Mouse (Mus musculus) lung, adult 2 months (tissue): ENCODE measurements at regions not wholly inside any gene's neighbourhood (a gene's known extent, or its start where the extent isn't known, plus 50 kb on each side); places are given as distances from the start of the nearest gene placed in this dataset.

Experiments
- DNase-seq: peaks from one replicate; pipeline ENCODE4 v3.0.0; 2022
- H3K4me1 ChIP-seq: fragments of 200-500 bp; 2 replicates; pipeline ENCODE4 v1.6.1; 2011; ENCODE audit warnings: low read length; ENCODE audit not compliant: control insufficient read depth, insufficient read depth
- H3K4me3 ChIP-seq: fragments of 200-500 bp; replicated peaks from 2 replicates; pipeline ENCODE3; 2011; ENCODE audit warnings: low read depth, mild to moderate bottlenecking, control low read depth, low read length; ENCODE audit errors: extremely low read depth
- CTCF ChIP-seq: fragments of 200-500 bp; IDR thresholded peaks from 2 replicates; pipeline ENCODE4 v1.5.1; 2011; ENCODE audit warnings: mild to moderate bottlenecking, low read length, control low read depth; ENCODE audit not compliant: insufficient read depth
- POLR2A ChIP-seq: fragments of 200-500 bp; IDR thresholded peaks from 2 replicates; pipeline ENCODE4 v1.6.1; 2011; ENCODE audit warnings: low read depth, mild to moderate bottlenecking, control low read depth, low read length, borderline replicate concordance; ENCODE audit errors: extremely low read depth
- WGBS: fragments of 180-500 bp; shearing (Covaris S2); methylation state at CpG from one replicate; pipeline ENCODE4 v1.1.7; 2018; 5-methylcytosine and 5-hydroxymethylcytosine counted together

- 44% methylated on average over 1 of the region's 1 CpGs for WGBS
- no peak for TF ChIP-seq POLR2A
- no peak for TF ChIP-seq CTCF
- no peaks in the 10 kb centered on the region for H3K4me1 ChIP-seq
- no peak for DNase-seq
- H3K4me3 ChIP-seq = no peak overlapping the region
Observed at GRCm38 (mm10) chr1:41384731-41385130, 579.3 kb downstream of the Tmem182 start.

- WGBS = 53% methylated on average over 4 of the region's 4 CpGs
- Histone ChIP-seq H3K4me1 (no peaks in the 10 kb centered on the region; the same call in none of the 2 replicates), H3K4me3 (no peak overlapping the region)
- DNase-seq = no peak
- no peak for TF ChIP-seq CTCF
- TF ChIP-seq POLR2A = no peak
Observed at GRCm38 (mm10) chr1:41386435-41386834, 581.0 kb downstream of the Tmem182 start.

- no peaks in the 10 kb centered on the region; the same call in none of the 2 replicates for H3K4me1 ChIP-seq
- DNase-seq = peak; percentile 4
- 15% methylated on average over 11 of the region's 11 CpGs for WGBS
- H3K4me3 ChIP-seq = no peak overlapping the region
- TF ChIP-seq POLR2A = no peak
- no peak for TF ChIP-seq CTCF
Observed at GRCm38 (mm10) chr1:41390102-41390884, 584.9 kb downstream of the Tmem182 start.

GRCm38 (mm10) chr1:41391071-41391470 lies 585.7 kb downstream of the Tmem182 start:
- WGBS = 87% methylated on average over 7 of the region's 7 CpGs
- no peak for DNase-seq
- Histone ChIP-seq H3K4me1 (no peaks in the 10 kb centered on the region; the same call in none of the 2 replicates), H3K4me3 (no peak overlapping the region)
- TF ChIP-seq POLR2A = no peak

GRCm38 (mm10) chr1:41393287-41393686 lies 587.9 kb downstream of the Tmem182 start:
- WGBS = 65% methylated on average over 4 of the region's 4 CpGs
- Histone ChIP-seq H3K4me1 (no peaks in the 10 kb centered on the region; the same call in none of the 2 replicates), H3K4me3 (no peak overlapping the region)
- no peak for TF ChIP-seq POLR2A
- TF ChIP-seq CTCF = no peak
- no peak for DNase-seq

- Histone ChIP-seq H3K4me3 (no peak overlapping the region), H3K4me1 (no peaks in the 10 kb centered on the region; the same call in none of the 2 replicates)
- no peak for DNase-seq
- 68% methylated on average over 3 of the region's 3 CpGs for WGBS
- no peak for TF ChIP-seq CTCF
- no peak for TF ChIP-seq POLR2A
Observed at GRCm38 (mm10) chr1:41395081-41395480, 589.7 kb downstream of the Tmem182 start.

GRCm38 (mm10) chr1:41410533-41410932 lies 605.1 kb downstream of the Tmem182 start:
- 74% methylated on average over 5 of the region's 5 CpGs for WGBS

GRCm38 (mm10) chr1:41411641-41412040 lies 606.2 kb downstream of the Tmem182 start:
- 66% methylated on average over 3 of the region's 3 CpGs for WGBS
- Histone ChIP-seq H3K4me1 (no peaks in the 10 kb centered on the region; the same call in 1 of the 2 replicates), H3K4me3 (no peak overlapping the region)
- TF ChIP-seq CTCF (no peak), POLR2A (no peak)
- no peak for DNase-seq

More at GRCm38 (mm10) chr1:41410533-41410932, 605.1 kb downstream of the Tmem182 start:
- no peak for DNase-seq
- no peak for TF ChIP-seq CTCF
- TF ChIP-seq POLR2A = no peak
- no peaks in the 10 kb centered on the region; the same call in 1 of the 2 replicates for H3K4me1 ChIP-seq
- no peak overlapping the region for H3K4me3 ChIP-seq

GRCm38 (mm10) chr1:41412078-41412477 lies 606.7 kb downstream of the Tmem182 start:
- 91% methylated on average over 8 of the region's 8 CpGs for WGBS
- no peaks in the 10 kb centered on the region; the same call in 1 of the 2 replicates for H3K4me1 ChIP-seq
- TF ChIP-seq POLR2A (no peak), CTCF (no peak)
- no peak for DNase-seq
- no peak overlapping the region for H3K4me3 ChIP-seq

- H3K4me1 ChIP-seq = no peaks in the 10 kb centered on the region
- TF ChIP-seq CTCF = no peak
- TF ChIP-seq POLR2A = no peak
- 53% methylated on average over 3 of the region's 3 CpGs for WGBS
- DNase-seq = no peak
- H3K4me3 ChIP-seq = no peak overlapping the region
Observed at GRCm38 (mm10) chr1:41420489-41421327, 615.3 kb downstream of the Tmem182 start.
